Mouse (Mus musculus) kidney, postnatal 36 days (tissue): ENCODE results near the gene Vkorc1.

Experiments used
- DNase-seq, 2 experiments: peaks; one replicate each; pipeline ENCODE4 v3.0.0; 2021 to 2022; ENCODE audit warnings: mixed read lengths in 2 of 2

Gene Vkorc1

DNA sequence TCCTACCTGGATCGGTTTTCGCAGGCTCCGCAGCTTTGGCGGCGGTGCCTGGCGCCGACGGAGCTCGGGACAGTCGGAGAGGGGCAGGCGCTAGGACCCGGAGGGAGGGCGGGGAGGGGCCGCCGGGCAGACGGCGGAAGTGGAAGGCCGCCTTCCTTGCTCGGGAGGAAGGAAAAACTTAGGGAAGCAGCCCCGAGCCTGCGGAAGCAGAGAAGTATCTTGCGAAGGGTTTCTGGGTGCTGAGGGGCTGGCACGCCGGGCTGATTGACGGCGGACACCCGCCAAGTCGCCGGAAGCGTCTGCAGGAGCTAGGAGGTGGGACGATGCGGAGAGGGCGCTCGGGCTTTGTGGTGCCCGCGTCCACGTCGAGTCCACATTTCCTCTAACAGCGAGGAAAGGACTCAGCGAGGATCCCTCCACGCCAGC, 19.4 kb downstream of the Vkorc1 start, which contains the start of gene Zfp646:
Gene Zfp646 (plus strand): TSS at position 181 of the 426 bp plus-strand sequence.
- peak; percentile 74 to 84 for DNase-seq

DNA sequence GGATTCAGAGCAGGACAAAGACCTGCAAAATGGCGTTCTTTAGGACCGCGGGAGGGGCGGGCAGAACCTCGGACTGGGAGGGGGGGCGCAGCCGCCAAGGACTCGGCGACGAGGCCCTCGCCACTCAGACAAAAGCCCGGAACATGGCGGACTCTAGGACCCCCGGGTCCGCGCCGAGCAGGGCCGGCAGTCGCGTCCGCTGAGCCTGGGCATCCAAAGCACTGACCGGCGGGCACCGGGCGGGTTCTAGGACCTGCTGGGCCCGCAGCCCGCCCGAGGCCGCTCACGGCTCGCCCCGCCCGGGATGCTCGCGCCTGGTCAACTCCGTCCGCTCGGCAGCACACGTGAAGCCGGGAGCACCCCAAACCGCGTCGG, 19.8 kb downstream of the Vkorc1 start:
- peak; percentile 91 to 95 for DNase-seq

DNA sequence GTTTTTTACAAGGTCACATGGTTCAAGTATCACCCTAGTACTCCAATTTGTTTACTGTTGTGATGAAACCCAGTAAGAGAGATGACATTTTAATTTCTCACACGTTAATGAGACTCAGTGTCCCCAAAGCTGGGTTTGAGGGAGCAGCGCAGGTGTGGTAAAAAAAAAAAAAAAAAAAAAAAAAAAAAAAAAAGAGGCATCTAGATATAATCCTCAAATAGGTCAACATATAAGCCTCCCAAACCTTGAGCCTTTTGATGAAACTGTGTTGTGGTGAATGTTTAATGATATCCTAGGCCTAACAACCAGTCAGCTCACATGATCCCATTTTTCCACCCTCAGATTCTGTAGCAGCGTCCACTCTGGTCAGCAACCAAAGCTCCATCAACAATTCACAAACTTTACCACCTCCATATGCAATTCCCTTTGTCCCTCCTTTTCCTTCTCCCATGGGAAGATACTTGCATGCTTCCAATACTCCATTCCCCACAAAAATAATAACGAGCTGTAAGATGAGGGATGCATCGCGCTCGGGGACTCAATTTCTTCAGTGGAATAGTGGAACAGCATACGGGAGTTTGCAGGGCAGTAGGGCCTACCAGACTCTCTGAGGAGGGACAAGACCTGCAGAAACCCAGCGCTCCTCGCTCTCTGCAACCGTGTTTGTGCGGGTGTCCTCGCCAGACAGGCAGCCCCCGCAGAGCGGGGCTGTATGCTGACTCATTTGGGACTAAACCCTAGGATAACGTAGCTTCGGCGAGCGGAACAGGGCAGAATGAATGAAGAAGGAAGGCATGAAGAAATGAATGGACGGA, 20.4 kb downstream of the Vkorc1 start:
- no peak for DNase-seq

- no peak for DNase-seq
Measured at GRCm38 (mm10) chr7:127870136-127870821, 25.1 kb downstream of the Vkorc1 start.

DNA sequence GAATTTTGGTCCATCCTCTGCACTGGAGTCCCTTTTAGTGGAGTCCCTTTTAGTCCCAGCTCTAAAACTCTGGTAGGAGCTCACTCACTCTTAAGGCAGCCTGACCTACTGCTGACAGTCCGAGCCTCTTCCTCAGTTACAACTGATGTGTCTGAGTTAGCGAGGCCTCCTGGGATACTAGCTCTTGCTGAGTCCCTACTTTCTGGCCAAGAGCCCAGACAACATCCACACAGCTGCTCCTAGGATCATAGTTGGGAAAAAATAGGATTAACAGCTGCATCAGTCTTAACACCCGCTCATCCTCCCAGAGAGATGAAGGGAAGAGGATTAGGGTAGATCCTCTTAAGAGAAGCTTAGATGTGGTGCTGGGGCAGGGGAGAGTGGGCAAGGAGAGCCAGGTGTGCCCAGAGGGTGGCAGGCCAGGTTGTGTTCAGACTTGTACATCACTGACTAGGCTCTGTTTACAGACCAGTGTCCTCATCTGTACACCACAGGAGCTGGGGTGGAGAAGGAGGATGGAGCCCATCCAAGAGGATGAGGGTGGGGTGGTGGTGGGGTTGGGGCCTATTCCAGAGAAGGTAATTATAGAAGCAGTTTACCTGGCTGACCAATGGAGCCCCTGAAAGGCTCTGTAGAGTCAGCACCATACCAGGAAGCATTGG, 26.1 kb downstream of the Vkorc1 start:
- DNase-seq, result no peak

GRCm38 (mm10) chr7:127867641-127868040, 27.8 kb downstream of the Vkorc1 start:
- no peak for DNase-seq

GRCm38 (mm10) chr7:127866434-127866833, 29.0 kb downstream of the Vkorc1 start:
- no peak for DNase-seq

DNA sequence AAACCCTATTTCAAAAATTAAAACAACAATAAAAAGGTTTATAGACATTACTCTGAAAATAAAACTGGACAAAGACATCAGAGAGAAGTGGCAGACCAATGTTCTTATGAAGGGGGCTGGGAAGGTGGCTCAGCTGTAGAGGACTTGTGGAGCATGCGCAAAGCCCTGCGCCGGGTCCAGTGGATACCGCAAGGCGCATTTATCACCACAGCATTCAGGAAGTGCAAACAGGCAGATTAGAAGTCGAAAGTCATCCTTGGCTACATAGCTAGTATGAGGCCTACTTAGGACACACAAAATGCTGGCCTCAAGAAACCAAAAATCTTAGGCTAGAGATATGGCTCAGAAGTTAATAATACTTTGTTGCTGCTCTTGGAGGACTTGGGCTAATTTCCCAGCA, 37.2 kb downstream of the Vkorc1 start:
- DNase-seq, result no peak

- DNase-seq, result no peak
Measured at GRCm38 (mm10) chr7:127850906-127851305, 44.5 kb downstream of the Vkorc1 start.

GRCm38 (mm10) chr7:127849973-127850875, 45.2 kb downstream of the Vkorc1 start:
- DNase-seq, result no peak
